Mouse (Mus musculus) stomach, embryonic 14.5 days (tissue): ENCODE measurements around the gene Fam234b. TPM values are rescaled to one million over a fixed set of nuclear protein-coding genes. Genes with fewer than 3 reads are reported as not detected.
A peak's percentile ranks its signal among the peaks of the same experiment; 100 is the strongest.

Experiments used
- ATAC-seq: fragments of 200-750 bp; cut with Nextera tagmentation; 2 replicates; pipeline ENCODE4 v1.8.0; 2017; ENCODE audit warnings: low read depth, moderate TSS enrichment; ENCODE audit not compliant: insufficient number of reproducible peaks, insufficient read depth, low FRiP score
- H3K27ac ChIP-seq: fragments of 300-500 bp; sonication (generic); 2 replicates; pipeline ENCODE4 v1.5.1; 2014; ENCODE audit warnings: mild to moderate bottlenecking, low read length, moderate library complexity, mixed read lengths
- H3K27me3 ChIP-seq: fragments of 300-500 bp; sonication (generic); 2 replicates; pipeline ENCODE4 v1.6.1; 2014; ENCODE audit warnings: low read length, control low read depth, mixed read lengths; ENCODE audit not compliant: control insufficient read depth, insufficient read depth
- H3K36me3 ChIP-seq: fragments of 300-500 bp; sonication (generic); 2 replicates; pipeline ENCODE4 v1.6.1; 2014; ENCODE audit warnings: mild to moderate bottlenecking, control low read depth, low read length, moderate library complexity, mixed read lengths; ENCODE audit not compliant: control insufficient read depth, insufficient read depth
- H3K4me1 ChIP-seq: fragments of 300-500 bp; sonication (generic); 2 replicates; pipeline ENCODE4 v1.6.1; 2014; ENCODE audit warnings: low read length, control low read depth, mixed read lengths; ENCODE audit not compliant: control insufficient read depth, insufficient read depth
- H3K4me2 ChIP-seq: fragments of 300-500 bp; sonication (generic); replicated peaks from 2 replicates; pipeline ENCODE4 v1.6.1; 2014; ENCODE audit warnings: low read depth, low read length, control low read depth
- H3K4me3 ChIP-seq: fragments of 300-500 bp; sonication (generic); 2 replicates; pipeline ENCODE4 v1.5.1; 2014; ENCODE audit warnings: low read depth, low read length, control low read depth
- H3K9ac ChIP-seq: fragments of 300-500 bp; sonication (generic); replicated peaks from 2 replicates; pipeline ENCODE4 v1.6.1; 2014; ENCODE audit warnings: low read depth, mild to moderate bottlenecking, control low read depth, low read length, moderate library complexity, mixed read lengths
- H3K9me3 ChIP-seq: fragments of 300-500 bp; sonication (generic); 2 replicates; pipeline ENCODE4 v1.6.1; 2016; ENCODE audit warnings: low read depth, low read length, control low read depth; ENCODE audit not compliant: control insufficient read depth
- WGBS: fragments of 180-500 bp; shearing (Covaris S2); extraction: QIAGEN DNeasy Blood & Tissue Kit; methylation state at CpG from one replicate; pipeline ENCODE4 v1.1.7; 2014; 5-methylcytosine and 5-hydroxymethylcytosine counted together
- polyA plus RNA-seq: library from polyadenylated mRNA; unstranded; fragments of >200 nt; fragmentation: Nextera tagmentation; extraction: Ambion mirVana; gene quantifications from 2 replicates; pipeline ENCODE4 v1.2.1, GENCODE M21; 2014

The Fam234b gene
- polyA plus RNA-seq, 1 experiment from 2014 or later: 26.2 TPM

- no peaks in the 10 kb centered on the region for H3K27me3 ChIP-seq
- H3K4me2 ChIP-seq: peak overlapping the region; percentile 80
- H3K36me3 ChIP-seq: no peaks in the 10 kb centered on the region
- H3K27ac ChIP-seq: no peak overlapping the region
- H3K9me3 ChIP-seq: no peaks in the 10 kb centered on the region
- no peak for ATAC-seq
- peak overlapping the region; percentile 61 for H3K4me3 ChIP-seq
- H3K9ac ChIP-seq: no peak overlapping the region
- H3K4me1 ChIP-seq: no peaks in the 10 kb centered on the region
- 79% methylated on average over 6 of the region's 6 CpGs for WGBS
Measured at GRCm38 (mm10) chr6:135168471-135168870, 29.3 kb upstream of the Fam234b start.

- WGBS: 85% methylated on average over 3 of the region's 3 CpGs
- ATAC-seq: no peak
- no peak overlapping the region for H3K4me2 ChIP-seq
- H3K4me3 ChIP-seq: no peak overlapping the region
- H3K36me3 ChIP-seq: no peaks in the 10 kb centered on the region
- H3K4me1 ChIP-seq: no peaks in the 10 kb centered on the region
- H3K27me3 ChIP-seq: no peaks in the 10 kb centered on the region
- no peaks in the 10 kb centered on the region for H3K9me3 ChIP-seq
- no peak overlapping the region for H3K27ac ChIP-seq
- no peak overlapping the region for H3K9ac ChIP-seq
Measured at GRCm38 (mm10) chr6:135169246-135169645, 28.5 kb upstream of the Fam234b start.

- WGBS: 61% methylated on average over 14 of the region's 14 CpGs
Measured at GRCm38 (mm10) chr6:135171736-135172135, 26.0 kb upstream of the Fam234b start.

GRCm38 (mm10) chr6:135175014-135175413 is 22.8 kb upstream of the Fam234b start:
- no peak for ATAC-seq
- Histone ChIP-seq H3K36me3 (no peaks in the 10 kb centered on the region), H3K27me3 (no peaks in the 10 kb centered on the region), H3K4me1 (no peaks in the 10 kb centered on the region), H3K27ac (no peak overlapping the region), H3K9me3 (no peaks in the 10 kb centered on the region), H3K4me2 (no peak overlapping the region), H3K4me3 (no peak overlapping the region), H3K9ac (no peak overlapping the region)
- WGBS: 85% methylated on average over 1 of the region's 1 CpGs

More at GRCm38 (mm10) chr6:135171736-135172135, 26.0 kb upstream of the Fam234b start:
- Histone ChIP-seq H3K36me3 (no peaks in the 10 kb centered on the region), H3K27me3 (no peaks in the 10 kb centered on the region), H3K4me3 (no peak overlapping the region), H3K27ac (no peak overlapping the region), H3K9ac (no peak overlapping the region), H3K4me2 (no peak overlapping the region), H3K9me3 (no peaks in the 10 kb centered on the region), H3K4me1 (no peaks in the 10 kb centered on the region)
- ATAC-seq: no peak

GRCm38 (mm10) chr6:135177271-135177670 is 20.5 kb upstream of the Fam234b start:
- H3K36me3 ChIP-seq: no peaks in the 10 kb centered on the region
- no peak overlapping the region for H3K4me3 ChIP-seq
- ATAC-seq: no peak
- H3K9me3 ChIP-seq: no peaks in the 10 kb centered on the region
- no peaks in the 10 kb centered on the region for H3K27me3 ChIP-seq
- no peak overlapping the region for H3K9ac ChIP-seq
- H3K27ac ChIP-seq: no peak overlapping the region
- H3K4me2 ChIP-seq: no peak overlapping the region
- no peaks in the 10 kb centered on the region for H3K4me1 ChIP-seq

GRCm38 (mm10) chr6:135178599-135178998 is 19.2 kb upstream of the Fam234b start:
- no peaks in the 10 kb centered on the region for H3K4me1 ChIP-seq
- 40% methylated on average over 3 of the region's 3 CpGs for WGBS
- no peaks in the 10 kb centered on the region for H3K36me3 ChIP-seq
- no peak overlapping the region for H3K4me2 ChIP-seq
- H3K27ac ChIP-seq: no peak overlapping the region
- no peak overlapping the region for H3K9ac ChIP-seq
- no peaks in the 10 kb centered on the region for H3K27me3 ChIP-seq
- no peak overlapping the region for H3K4me3 ChIP-seq
- H3K9me3 ChIP-seq: no peaks in the 10 kb centered on the region
- ATAC-seq: no peak

- no peaks in the 10 kb centered on the region for H3K9me3 ChIP-seq
- no peak overlapping the region for H3K9ac ChIP-seq
- no peak overlapping the region for H3K4me2 ChIP-seq
- H3K27ac ChIP-seq: no peak overlapping the region
- H3K27me3 ChIP-seq: no peaks in the 10 kb centered on the region
- no peaks in the 10 kb centered on the region for H3K36me3 ChIP-seq
- H3K4me1 ChIP-seq: no peaks in the 10 kb centered on the region
- 40% methylated on average over 5 of the region's 5 CpGs for WGBS
- no peak overlapping the region for H3K4me3 ChIP-seq
- ATAC-seq: no peak
Measured at GRCm38 (mm10) chr6:135182925-135183324, 14.9 kb upstream of the Fam234b start.

GRCm38 (mm10) chr6:135183961-135184360 is 13.8 kb upstream of the Fam234b start:
- Histone ChIP-seq H3K4me2 (no peak overlapping the region), H3K9ac (no peak overlapping the region), H3K27ac (no peak overlapping the region), H3K4me1 (no peaks in the 10 kb centered on the region), H3K4me3 (no peak overlapping the region), H3K9me3 (no peaks in the 10 kb centered on the region), H3K36me3 (no peaks in the 10 kb centered on the region), H3K27me3 (no peaks in the 10 kb centered on the region)
- ATAC-seq: 0 out of 2 replicates have a peak, but pooled peaks have one; percentile 65
- WGBS: 37% methylated on average over 8 of the region's 8 CpGs

- no peak overlapping the region for H3K4me3 ChIP-seq
Measured at GRCm38 (mm10) chr6:135187076-135187917, 10.5 kb upstream of the Fam234b start.

More at GRCm38 (mm10) chr6:135187076-135187917, 10.5 kb upstream of the Fam234b start:
- H3K9me3 ChIP-seq: no peaks in the 10 kb centered on the region
- H3K4me2 ChIP-seq: no peak overlapping the region
- H3K27me3 ChIP-seq: no peaks in the 10 kb centered on the region
- 46% methylated on average over 10 of the region's 10 CpGs for WGBS
- H3K4me1 ChIP-seq: no peaks in the 10 kb centered on the region
- H3K27ac ChIP-seq: no peak overlapping the region
- no peak for ATAC-seq
- H3K9ac ChIP-seq: no peak overlapping the region
- H3K36me3 ChIP-seq: no peaks in the 10 kb centered on the region
